23 mouse cellular contexts compared by ENCODE assay signal in the genomic region with DNA sequence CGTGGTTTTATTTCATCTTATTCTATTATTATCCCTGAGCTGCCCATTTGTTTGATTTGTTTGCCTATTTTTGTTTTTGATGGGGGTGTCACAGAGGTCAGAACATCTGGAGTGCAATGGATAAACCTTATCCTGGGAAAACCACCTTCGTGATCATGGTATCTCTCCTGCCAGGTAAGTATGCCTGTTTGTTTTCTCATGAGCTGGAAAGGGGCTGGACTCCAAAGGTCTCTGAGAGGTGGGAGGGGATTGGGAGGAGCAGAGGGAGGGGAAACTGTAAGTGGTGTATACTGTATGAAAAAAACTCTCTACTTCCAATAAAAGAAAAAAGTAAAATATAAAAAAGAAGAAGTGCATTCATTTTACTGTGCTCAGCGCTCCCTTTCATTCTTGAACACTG.
DNase-seq lines count a peak whose midpoint lies in the region; ATAC-seq and TF ChIP-seq lines count a peak whose summit lies in the region.
"Had no signal": no experiment of that assay in that cellular context is flagged by ENCODE, and none has a peak within 500 bp of the region (broad histone marks: within the 10 kb centered on the region; RNA-seq: fewer than 3 reads in every experiment).

No protein-coding gene starts in this region.

- no peaks in the 10 kb centered on the region for H3K79me2 ChIP-seq in liver, adult 2 months (ENCODE audit: control insufficient read depth, insufficient read depth, low read length)

- ATAC-seq in liver, embryonic 12.5 days, result no peak
- peak; percentile 66; the same call in 1 of the 2 replicates for ATAC-seq in intestine, embryonic 16.5 days
- ATAC-seq: activated CD4-positive, CD25-positive, alpha-beta regulatory T cell, adult 4 months; CD4-positive, CD25-positive, alpha-beta regulatory T cell, adult 4 months; forebrain, embryonic 13.5 days; forebrain, embryonic 15.5 days; Patski had no signal

- peak; percentile 58 for DNase-seq in heart, adult 11 months
- no peak for DNase-seq in heart, postnatal 14 days
- peak; percentile 21 for DNase-seq in liver, adult 2 months (ENCODE audit: extremely low read depth, low read depth, low spot score)
- DNase-seq: adrenal gland, adult 8-10 months; adrenal gland, postnatal 14 days; adrenal gland, postnatal 36 days; B cell, adult 2 months; cerebellum, adult 11-12 months; cerebellum, adult 2 months; cerebellum, adult 9-10 months; cerebellum, postnatal 10 days; cerebellum, postnatal 25 days had no signal

- H3K36me3 ChIP-seq in liver, adult 2 months (ENCODE audit: control insufficient read depth, insufficient read depth, low read length), result no peaks in the 10 kb centered on the region
- no peaks in the 10 kb centered on the region for H3K36me3 ChIP-seq in liver, embryonic 12.5 days
- H3K36me3 ChIP-seq in intestine, embryonic 16.5 days (ENCODE audit: control insufficient read depth, insufficient read depth, low read length), result no peaks in the 10 kb centered on the region
- H3K36me3 ChIP-seq: embryonic facial prominence, embryonic 10.5 days; embryonic facial prominence, embryonic 12.5 days; forebrain, embryonic 15.5 days; G1E had no signal

- no peaks in the 10 kb centered on the region for H3K4me1 ChIP-seq in liver, adult 2 months (ENCODE audit: control insufficient read depth, insufficient read depth, low read length)
- H3K4me1 ChIP-seq in liver, embryonic 12.5 days, result no peaks in the 10 kb centered on the region
- H3K4me1 ChIP-seq in intestine, embryonic 16.5 days (ENCODE audit: control insufficient read depth, insufficient read depth, low read length), result no peaks in the 10 kb centered on the region
- H3K4me1 ChIP-seq: embryonic facial prominence, embryonic 10.5 days; embryonic facial prominence, embryonic 12.5 days; forebrain, embryonic 13.5 days; forebrain, embryonic 15.5 days had no signal

- H3K9me3 ChIP-seq in liver, embryonic 12.5 days (replicated peaks), result no peaks in the 10 kb centered on the region
- no peaks in the 10 kb centered on the region for H3K9me3 ChIP-seq in intestine, embryonic 16.5 days (ENCODE audit: control insufficient read depth, low read length)
- H3K9me3 ChIP-seq: embryonic facial prominence, embryonic 10.5 days; embryonic facial prominence, embryonic 12.5 days; forebrain, embryonic 13.5 days; forebrain, embryonic 15.5 days; G1E had no signal

- no peak overlapping the region for H3K4me3 ChIP-seq in liver, adult 2 months (ENCODE audit: insufficient read depth, low read depth, low read length)
- H3K4me3 ChIP-seq in liver, embryonic 12.5 days, result no peak overlapping the region
- H3K4me3 ChIP-seq in intestine, embryonic 16.5 days (ENCODE audit: low read length), result no peak overlapping the region
- H3K4me3 ChIP-seq: embryonic facial prominence, embryonic 10.5 days; embryonic facial prominence, embryonic 12.5 days; forebrain, embryonic 13.5 days; forebrain, embryonic 15.5 days had no signal

- H3K4me2 ChIP-seq in liver, embryonic 12.5 days, result no peak overlapping the region
- no peak overlapping the region for H3K4me2 ChIP-seq in intestine, embryonic 16.5 days (ENCODE audit: low read depth, low read length)
- H3K4me2 ChIP-seq: embryonic facial prominence, embryonic 12.5 days; forebrain, embryonic 13.5 days; forebrain, embryonic 15.5 days had no signal

- intact Hi-C loops in heart, postnatal 14 days (cut with DNase I), result no loop called here

- no peak overlapping the region for H3K9ac ChIP-seq in liver, adult 2 months (ENCODE audit: low read depth, low read length)
- H3K9ac ChIP-seq in liver, embryonic 12.5 days, result no peak overlapping the region
- H3K9ac ChIP-seq in intestine, embryonic 16.5 days (ENCODE audit: low read depth, low read length), result no peak overlapping the region
- H3K9ac ChIP-seq: embryonic facial prominence, embryonic 12.5 days; forebrain, embryonic 13.5 days; forebrain, embryonic 15.5 days had no signal

- no peak for TF ChIP-seq POLR2A in liver, adult 2 months (IDR thresholded peaks at IDR 0.05; ENCODE audit: extremely low read depth, insufficient read depth, low read length)

- no peak overlapping the region for H3K27ac ChIP-seq in liver, adult 2 months (replicated peaks; ENCODE audit: insufficient read depth, low read depth, low read length)
- H3K27ac ChIP-seq in liver, embryonic 12.5 days, result no peak overlapping the region
- no peak overlapping the region for H3K27ac ChIP-seq in intestine, embryonic 16.5 days (ENCODE audit: low read length)
- H3K27ac ChIP-seq: embryonic facial prominence, embryonic 10.5 days; embryonic facial prominence, embryonic 12.5 days; forebrain, embryonic 13.5 days; forebrain, embryonic 15.5 days had no signal

- no peaks in the 10 kb centered on the region for H3K27me3 ChIP-seq in liver, adult 2 months (ENCODE audit: control insufficient read depth, insufficient read depth, low read length)
- no peaks in the 10 kb centered on the region for H3K27me3 ChIP-seq in liver, embryonic 12.5 days (replicated peaks)
- no peaks in the 10 kb centered on the region for H3K27me3 ChIP-seq in intestine, embryonic 16.5 days (replicated peaks; ENCODE audit: control insufficient read depth, insufficient read depth, low read length)
- H3K27me3 ChIP-seq: CH12.LX; embryonic facial prominence, embryonic 12.5 days; forebrain, embryonic 13.5 days; forebrain, embryonic 15.5 days; Patski had no signal

- WGBS in liver, adult 2 months, result 62% methylated on average over 3 of the region's 3 CpGs
- 65% methylated on average over 3 of the region's 3 CpGs for WGBS in liver, embryonic 12.5 days (ENCODE audit: insufficient replicate concordance)
- 74% methylated on average over 3 of the region's 3 CpGs for WGBS in intestine, embryonic 16.5 days

- no peak for TF ChIP-seq CTCF in liver, adult 2 months (IDR thresholded peaks at IDR 0.05; ENCODE audit: low read depth, low read length)

Comparison
In these comparisons a context has a peak if more than half of its experiments do, and no peak if none do; other contexts are left out.
1. DNase-seq: peak in heart, adult 11 months (single experiment) and liver, adult 2 months (single experiment); none in heart, postnatal 14 days (0 of 2).